Mouse (Mus musculus) heart, embryonic 13.5 days (tissue): ENCODE measurements around the gene Gpr141. TPM values are rescaled to one million over a fixed set of nuclear protein-coding genes. Genes with fewer than 3 reads are reported as not detected.
"Not testable (repeated sequence)": the region's sequence is repeated elsewhere in the genome, so short reads cannot be mapped to it uniquely, and the experiment has no call there.

Experiments
- ATAC-seq: fragments of 200-750 bp; cut with Nextera tagmentation; 2 replicates; pipeline ENCODE4 v1.8.0; 2017; ENCODE audit warnings: moderate TSS enrichment; ENCODE audit not compliant: insufficient number of reproducible peaks, low FRiP score, low TSS enrichment; ENCODE audit errors: extremely low read depth
- H3K27ac ChIP-seq: fragments of 300-500 bp; sonication (generic); replicated peaks from 2 replicates; pipeline ENCODE4 v1.5.1; 2015; ENCODE audit warnings: moderate library complexity, mild to moderate bottlenecking, inconsistent platforms
- H3K27me3 ChIP-seq: fragments of 300-500 bp; sonication (generic); replicated peaks from 2 replicates; pipeline ENCODE4 v1.6.1; 2015; ENCODE audit warnings: mild to moderate bottlenecking, inconsistent platforms
- H3K36me3 ChIP-seq: fragments of 300-500 bp; sonication (generic); 2 replicates; pipeline ENCODE4 v1.6.1; 2015; ENCODE audit warnings: mild to moderate bottlenecking, inconsistent platforms
- H3K4me1 ChIP-seq: fragments of 300-500 bp; sonication (generic); 2 replicates; pipeline ENCODE4 v1.6.1; 2015; ENCODE audit warnings: inconsistent platforms
- H3K4me2 ChIP-seq: fragments of 300-500 bp; sonication (generic); 2 replicates; pipeline ENCODE4 v1.6.1; 2015; ENCODE audit warnings: inconsistent platforms, mild to moderate bottlenecking, moderate library complexity
- H3K4me3 ChIP-seq: fragments of 300-500 bp; sonication (generic); 2 replicates; pipeline ENCODE4 v1.5.1; 2015; ENCODE audit warnings: moderate library complexity, mild to moderate bottlenecking, inconsistent platforms
- H3K9ac ChIP-seq: fragments of 300-500 bp; sonication (generic); 2 replicates; pipeline ENCODE4 v1.6.1; 2015; ENCODE audit warnings: inconsistent platforms, mild to moderate bottlenecking, moderate library complexity
- H3K9me3 ChIP-seq: fragments of 300-500 bp; sonication (generic); 2 replicates; pipeline ENCODE4 v1.6.1; 2016; ENCODE audit warnings: inconsistent platforms
- WGBS: fragments of 180-500 bp; shearing (Covaris S2); methylation state at CpG from one replicate; pipeline ENCODE4 v1.1.7; 2015; ENCODE audit warnings: mixed read lengths; 5-methylcytosine and 5-hydroxymethylcytosine counted together
- polyA plus RNA-seq: library from polyadenylated mRNA; unstranded; fragments of >200 nt; fragmentation: Nextera tagmentation; extraction: Ambion mirVana; gene quantifications from 2 replicates; pipeline ENCODE4 v1.2.1, GENCODE M21; 2015

Gpr141 gene
- polyA plus RNA-seq, 1 experiment from 2014 or later = 0.05 TPM

- no peaks in the 10 kb centered on the region for H3K27me3 ChIP-seq
- H3K4me2 ChIP-seq = no peak overlapping the region
- no peak overlapping the region for H3K4me3 ChIP-seq
- H3K9ac ChIP-seq = no peak overlapping the region
- H3K4me1 ChIP-seq = no peaks in the 10 kb centered on the region
- WGBS = 48% methylated on average over 2 of the region's 2 CpGs
- no peak for ATAC-seq
- no peaks in the 10 kb centered on the region for H3K36me3 ChIP-seq
- H3K9me3 ChIP-seq = no peaks in the 10 kb centered on the region
- no peak overlapping the region for H3K27ac ChIP-seq
Observed at GRCm38 (mm10) chr13:19819243-19819642, 4.8 kb downstream of the Gpr141 start.

GRCm38 (mm10) chr13:19794942-19795341 is 29.1 kb downstream of the Gpr141 start:
- H3K9ac ChIP-seq = no peak overlapping the region
- no peak for ATAC-seq
- no peak overlapping the region for H3K4me3 ChIP-seq
- no peaks in the 10 kb centered on the region for H3K9me3 ChIP-seq
- H3K36me3 ChIP-seq = no peaks in the 10 kb centered on the region
- H3K4me1 ChIP-seq = no peaks in the 10 kb centered on the region
- WGBS = 83% methylated on average over 3 of the region's 3 CpGs
- no peaks in the 10 kb centered on the region for H3K27me3 ChIP-seq
- no peak overlapping the region for H3K27ac ChIP-seq
- H3K4me2 ChIP-seq = no peak overlapping the region

GRCm38 (mm10) chr13:19794486-19794885 is 29.6 kb downstream of the Gpr141 start:
- 66% methylated on average over 6 of the region's 6 CpGs for WGBS
- no peaks in the 10 kb centered on the region for H3K27me3 ChIP-seq
- H3K9ac ChIP-seq = no peak overlapping the region
- H3K36me3 ChIP-seq = no peaks in the 10 kb centered on the region
- no peak for ATAC-seq
- H3K4me2 ChIP-seq = no peak overlapping the region
- H3K4me1 ChIP-seq = no peaks in the 10 kb centered on the region
- H3K9me3 ChIP-seq = no peaks in the 10 kb centered on the region
- no peak overlapping the region for H3K4me3 ChIP-seq
- no peak overlapping the region for H3K27ac ChIP-seq

- ATAC-seq = no peak
- Histone ChIP-seq H3K27ac (no peak overlapping the region), H3K9ac (no peak overlapping the region), H3K27me3 (no peaks in the 10 kb centered on the region), H3K4me3 (no peak overlapping the region), H3K4me1 (no peaks in the 10 kb centered on the region), H3K9me3 (no peaks in the 10 kb centered on the region), H3K4me2 (no peak overlapping the region), H3K36me3 (no peaks in the 10 kb centered on the region)
- 69% methylated on average over 4 of the region's 4 CpGs for WGBS
Observed at GRCm38 (mm10) chr13:19793761-19794160, 30.3 kb downstream of the Gpr141 start.

GRCm38 (mm10) chr13:19787946-19788345 is 36.1 kb downstream of the Gpr141 start:
- not testable (repeated sequence) for H3K9ac ChIP-seq, H3K9me3 ChIP-seq, H3K27me3 ChIP-seq, H3K4me1 ChIP-seq, H3K4me2 ChIP-seq, ATAC-seq, H3K36me3 ChIP-seq, H3K27ac ChIP-seq, H3K4me3 ChIP-seq
- WGBS = 42% methylated on average over 1 of the region's 1 CpGs

GRCm38 (mm10) chr13:19770163-19770562 is 53.9 kb downstream of the Gpr141 start:
- 70% methylated on average over 1 of the region's 1 CpGs for WGBS
- Histone ChIP-seq H3K36me3 (no peaks in the 10 kb centered on the region), H3K27ac (no peak overlapping the region), H3K27me3 (no peaks in the 10 kb centered on the region), H3K9ac (no peak overlapping the region), H3K4me2 (no peak overlapping the region), H3K9me3 (no peaks in the 10 kb centered on the region), H3K4me3 (no peak overlapping the region), H3K4me1 (no peaks in the 10 kb centered on the region)
- no peak for ATAC-seq

GRCm38 (mm10) chr13:19767202-19767601 is 56.9 kb downstream of the Gpr141 start:
- WGBS = 65% methylated on average over 2 of the region's 2 CpGs
- ATAC-seq = no peak

GRCm38 (mm10) chr13:19764276-19764675 is 59.8 kb downstream of the Gpr141 start:
- Histone ChIP-seq H3K36me3 (no peaks in the 10 kb centered on the region), H3K4me2 (no peak overlapping the region), H3K9me3 (no peaks in the 10 kb centered on the region), H3K4me1 (no peaks in the 10 kb centered on the region), H3K4me3 (no peak overlapping the region), H3K27me3 (no peaks in the 10 kb centered on the region), H3K9ac (no peak overlapping the region), H3K27ac (no peak overlapping the region)
- ATAC-seq = no peak
- 71% methylated on average over 4 of the region's 4 CpGs for WGBS

More at GRCm38 (mm10) chr13:19767202-19767601, 56.9 kb downstream of the Gpr141 start:
- H3K9me3 ChIP-seq = no peaks in the 10 kb centered on the region
- no peak overlapping the region for H3K4me3 ChIP-seq
- no peak overlapping the region for H3K4me2 ChIP-seq
- no peaks in the 10 kb centered on the region for H3K36me3 ChIP-seq
- H3K9ac ChIP-seq = no peak overlapping the region
- no peak overlapping the region for H3K27ac ChIP-seq
- H3K27me3 ChIP-seq = no peaks in the 10 kb centered on the region
- H3K4me1 ChIP-seq = no peaks in the 10 kb centered on the region

- no peak for ATAC-seq
- Histone ChIP-seq H3K36me3 (no peaks in the 10 kb centered on the region), H3K9me3 (no peaks in the 10 kb centered on the region), H3K27ac (no peak overlapping the region), H3K27me3 (no peaks in the 10 kb centered on the region), H3K4me2 (no peak overlapping the region), H3K4me3 (no peak overlapping the region), H3K9ac (no peak overlapping the region), H3K4me1 (no peaks in the 10 kb centered on the region)
- WGBS = 84% methylated on average over 1 of the region's 1 CpGs
Observed at GRCm38 (mm10) chr13:19763211-19763610, 60.8 kb downstream of the Gpr141 start.

GRCm38 (mm10) chr13:19745741-19746140 is 78.3 kb downstream of the Gpr141 start:
- no peaks in the 10 kb centered on the region for H3K9me3 ChIP-seq
- no peak overlapping the region for H3K4me3 ChIP-seq
- WGBS = 42% methylated on average over 2 of the region's 2 CpGs
- H3K36me3 ChIP-seq = no peaks in the 10 kb centered on the region
- ATAC-seq = no peak
- H3K9ac ChIP-seq = no peak overlapping the region
- H3K27me3 ChIP-seq = no peaks in the 10 kb centered on the region
- peaks cover 17% of the 10 kb centered on the region for H3K4me1 ChIP-seq
- H3K4me2 ChIP-seq = 0 out of 2 replicates have a peak overlapping the region, but pooled peaks have one; percentile 3
- no peak overlapping the region for H3K27ac ChIP-seq

- Histone ChIP-seq H3K4me1 (peaks cover 17% of the 10 kb centered on the region), H3K9ac (no peak overlapping the region), H3K9me3 (no peaks in the 10 kb centered on the region), H3K27me3 (no peaks in the 10 kb centered on the region), H3K27ac (no peak overlapping the region), H3K4me2 (no peak overlapping the region), H3K36me3 (no peaks in the 10 kb centered on the region), H3K4me3 (no peak overlapping the region)
- 78% methylated on average over 5 of the region's 5 CpGs for WGBS
- ATAC-seq = no peak
Observed at GRCm38 (mm10) chr13:19744536-19744935, 79.5 kb downstream of the Gpr141 start.

- Histone ChIP-seq H3K4me1 (no peaks in the 10 kb centered on the region), H3K9me3 (no peaks in the 10 kb centered on the region), H3K36me3 (no peaks in the 10 kb centered on the region), H3K27ac (no peak overlapping the region), H3K4me3 (no peak overlapping the region), H3K9ac (no peak overlapping the region), H3K27me3 (no peaks in the 10 kb centered on the region), H3K4me2 (no peak overlapping the region)
- no peak for ATAC-seq
- 68% methylated on average over 5 of the region's 5 CpGs for WGBS
Observed at GRCm38 (mm10) chr13:19734597-19734996, 89.5 kb downstream of the Gpr141 start.
